Mouse (Mus musculus) kidney, adult 2 months (tissue): ENCODE measurements at regions not wholly inside any gene's neighbourhood (a gene's known extent, or its start where the extent isn't known, plus 50 kb on each side); places are given as distances from the start of the nearest gene placed in this dataset.

Source experiments
- CTCF ChIP-seq: fragments of 200-500 bp; conservative IDR thresholded peaks from 2 replicates; pipeline ENCODE4 v1.5.1; 2011; ENCODE audit warnings: low read depth, mild to moderate bottlenecking, control low read depth, low read length, moderate library complexity, mixed read lengths; ENCODE audit not compliant: insufficient read depth, insufficient read length
- POLR2A ChIP-seq: fragments of 200-500 bp; IDR thresholded peaks from one replicate; pipeline ENCODE4 v1.6.1; 2011; ENCODE audit warnings: low read depth, low read length, control low read depth

GRCm38 (mm10) chr12:119655366-119655765 lies 290.3 kb upstream of the Tmem196 start:
- TF ChIP-seq CTCF = no peak
- TF ChIP-seq POLR2A = no peak
